Mouse (Mus musculus): Measurements from ENCODE around the gene Alk. TPM values are rescaled to one million over a fixed set of nuclear protein-coding genes. Genes with fewer than 3 reads are reported as not detected.

Alk gene
- total RNA-seq, 2 experiments from 2014 or later, result not detected

- no peak for DNase-seq
- intact Hi-C loops (cut with DNase I), result no loop called here
Measured at GRCm38 (mm10) chr17:71990176-71990720, 614.2 kb downstream of the Alk start.

GRCm38 (mm10) chr17:71988736-71989569, 615.5 kb downstream of the Alk start:
- peak; percentile 68 to 70 for DNase-seq
- intact Hi-C loops (cut with DNase I), result no loop called here

- DNase-seq, result no peak
- intact Hi-C loops (cut with DNase I), result loop anchor here (2.0 kb wide), 1 partner anchor 40 kb away; no protein-coding TSS in a partner anchor
Measured at GRCm38 (mm10) chr17:71986998-71987397, 617.4 kb downstream of the Alk start.

GRCm38 (mm10) chr17:71986456-71986855, 618.0 kb downstream of the Alk start:
- intact Hi-C loops (cut with DNase I), result loop anchor here (2.0 kb wide), 1 partner anchor 40 kb away; no protein-coding TSS in a partner anchor
- DNase-seq, result peak; percentile 8 to 15

- intact Hi-C loops (cut with DNase I), result no loop called here
- no peak for DNase-seq
Measured at GRCm38 (mm10) chr17:71981177-71981576, 623.2 kb downstream of the Alk start.

GRCm38 (mm10) chr17:71980518-71981145, 623.8 kb downstream of the Alk start:
- peak; percentile 34 to 37 for DNase-seq

GRCm38 (mm10) chr17:71979137-71979536, 625.3 kb downstream of the Alk start:
- DNase-seq, result no peak
- intact Hi-C loops (cut with DNase I), result no loop called here

More at GRCm38 (mm10) chr17:71980518-71981145, 623.8 kb downstream of the Alk start:
- intact Hi-C loops (cut with DNase I), result no loop called here

- intact Hi-C loops (cut with DNase I), result no loop called here
- no peak for DNase-seq
Measured at GRCm38 (mm10) chr17:71976661-71977060, 627.8 kb downstream of the Alk start.

- DNase-seq, result no peak
- intact Hi-C loops (cut with DNase I), result no loop called here
Measured at GRCm38 (mm10) chr17:71973704-71974103, 630.7 kb downstream of the Alk start.

- intact Hi-C loops (cut with DNase I), result loop anchor here (5.0 to 10.0 kb wide), 3 partner anchors 555 to 815 kb away; partner anchors contain the start of gene Alk
- DNase-seq, result no peak
Measured at GRCm38 (mm10) chr17:71967356-71967755, 637.1 kb downstream of the Alk start.

- peak; percentile 59 to 68 for DNase-seq
Measured at GRCm38 (mm10) chr17:71965733-71966606, 638.5 kb downstream of the Alk start.

GRCm38 (mm10) chr17:71964610-71965009, 639.8 kb downstream of the Alk start:
- no peak for DNase-seq
- intact Hi-C loops (cut with DNase I), result loop anchor here (2.0 to 10.0 kb wide), 5 partner anchors 278 to 818 kb away; partner anchors contain the start of gene Alk

More at GRCm38 (mm10) chr17:71965733-71966606, 638.5 kb downstream of the Alk start:
- intact Hi-C loops (cut with DNase I), result loop anchor here (2.0 to 10.0 kb wide), 5 partner anchors 277 to 816 kb away; partner anchors contain the start of gene Alk

GRCm38 (mm10) chr17:71962746-71963145, 641.7 kb downstream of the Alk start:
- intact Hi-C loops (cut with DNase I), result loop anchor here (10.0 kb wide), 1 partner anchor 642 kb away; the partner anchor contains the start of gene Alk
- no peak for DNase-seq

- intact Hi-C loops (cut with DNase I), result no loop called here
- no peak for DNase-seq
Measured at GRCm38 (mm10) chr17:71955011-71955410, 649.4 kb downstream of the Alk start.

- intact Hi-C loops (cut with DNase I), result no loop called here
- DNase-seq, result no peak
Measured at GRCm38 (mm10) chr17:71954217-71954844, 650.1 kb downstream of the Alk start.

GRCm38 (mm10) chr17:71950968-71951367, 653.5 kb downstream of the Alk start:
- intact Hi-C loops (cut with DNase I), result no loop called here
- DNase-seq, result no peak

- intact Hi-C loops (cut with DNase I), result no loop called here
Measured at GRCm38 (mm10) chr17:71948687-71949086, 655.7 kb downstream of the Alk start.

GRCm38 (mm10) chr17:71947452-71947851, 657.0 kb downstream of the Alk start:
- DNase-seq, result peak in 1 of 2 experiments; percentile 5
- intact Hi-C loops (cut with DNase I), result loop anchor here (2.0 kb wide), 1 partner anchor 39 kb away; no protein-coding TSS in a partner anchor

More at GRCm38 (mm10) chr17:71948687-71949086, 655.7 kb downstream of the Alk start:
- DNase-seq, result no peak

- intact Hi-C loops (cut with DNase I), result no loop called here
Measured at GRCm38 (mm10) chr17:71944020-71944419, 660.4 kb downstream of the Alk start.

More at GRCm38 (mm10) chr17:71944020-71944419, 660.4 kb downstream of the Alk start:
- DNase-seq, result no peak

All from heart, postnatal 10 days (tissue).